In the genomic region with DNA sequence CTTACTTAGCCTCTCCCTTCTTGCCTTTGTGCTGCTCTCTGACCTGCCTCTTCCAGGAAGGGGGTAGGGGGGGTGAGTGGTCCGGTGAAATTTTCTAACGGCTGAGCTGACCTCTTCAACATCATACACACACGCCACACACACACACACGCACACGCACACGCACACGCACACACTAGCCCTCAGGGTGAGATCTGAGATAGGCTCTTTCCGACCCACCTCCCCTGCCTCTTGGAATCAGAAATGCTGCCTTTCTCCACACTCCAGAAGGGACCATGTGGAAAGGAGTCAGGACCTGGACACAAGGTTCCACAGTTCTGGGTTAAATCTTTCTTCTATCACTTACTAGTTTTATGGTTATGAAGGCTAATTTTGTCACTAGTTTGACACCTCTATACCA, we compare ENCODE assay signal across 14 mouse cellular contexts. TPM values are rescaled to one million over a fixed set of nuclear protein-coding genes. Genes with fewer than 3 reads are reported as not detected.
DNase-seq lines count a peak whose midpoint lies in the region; ATAC-seq lines count a peak whose summit lies in the region.
"Had no signal": no experiment of that assay in that cellular context is flagged by ENCODE, and none has a peak within 500 bp of the region (broad histone marks: within the 10 kb centered on the region; RNA-seq: fewer than 3 reads in every experiment).

No protein-coding gene starts in this region.

- no peaks in the 10 kb centered on the region for H3K27me3 ChIP-seq in neural tube, embryonic 11.5 days (ENCODE audit: control insufficient read depth, insufficient read depth, low read length)
- peaks cover 16% of the 10 kb centered on the region; the same call in 1 of the 2 replicates for H3K27me3 ChIP-seq in limb, embryonic 12.5 days
- peaks cover 12% of the 10 kb centered on the region for H3K27me3 ChIP-seq in liver, embryonic 11.5 days (replicated peaks; ENCODE audit: control insufficient read depth, insufficient read depth, low read length)
- H3K27me3 ChIP-seq: Patski had no signal

- H3K4me2 ChIP-seq in neural tube, embryonic 11.5 days (ENCODE audit: low read depth): no peak overlapping the region
- peak overlapping the region; percentile 50 for H3K4me2 ChIP-seq in limb, embryonic 12.5 days
- no peak overlapping the region for H3K4me2 ChIP-seq in liver, embryonic 11.5 days

- H3K9me3 ChIP-seq in neural tube, embryonic 11.5 days (ENCODE audit: control insufficient read depth, low read length): no peaks in the 10 kb centered on the region
- H3K9me3 ChIP-seq in limb, embryonic 12.5 days: no peaks in the 10 kb centered on the region
- no peaks in the 10 kb centered on the region for H3K9me3 ChIP-seq in liver, embryonic 11.5 days (ENCODE audit: control insufficient read depth, low read length)

- peak; percentile 49 for DNase-seq in embryo, embryonic 10.5 days (ENCODE audit: low spot score)
- DNase-seq in embryo, embryonic 10 days (ENCODE audit: low spot score): no peak
- DNase-seq in neural tube, embryonic 11.5 days (ENCODE audit: low spot score): no peak
- no peak for DNase-seq in neural tube, embryonic 10.5 days (ENCODE audit: extremely low spot score, low spot score)
- no peak for DNase-seq in liver, embryonic 11.5 days (ENCODE audit: low spot score)
- no peak for DNase-seq in adrenal gland, adult 2 months
- no peak for DNase-seq in right cerebral cortex, postnatal 4 days
- DNase-seq: liver, postnatal 0 days had no signal

- H3K4me3 ChIP-seq in neural tube, embryonic 11.5 days (ENCODE audit: low read depth, low read length): no peak overlapping the region
- H3K4me3 ChIP-seq in limb, embryonic 12.5 days (replicated peaks): no peak overlapping the region
- no peak overlapping the region for H3K4me3 ChIP-seq in liver, embryonic 11.5 days (ENCODE audit: low read depth, low read length)

- H3K27ac ChIP-seq in neural tube, embryonic 11.5 days (ENCODE audit: low read depth, low read length): no peak overlapping the region
- no peak overlapping the region for H3K27ac ChIP-seq in limb, embryonic 12.5 days
- H3K27ac ChIP-seq in liver, embryonic 11.5 days (ENCODE audit: low read depth, low read length): no peak overlapping the region
- H3K27ac ChIP-seq: layer of hippocampus, adult 2 months had no signal

- no peak overlapping the region for H3K9ac ChIP-seq in neural tube, embryonic 11.5 days (ENCODE audit: low read length)
- H3K9ac ChIP-seq in limb, embryonic 12.5 days (replicated peaks): no peak overlapping the region
- no peak overlapping the region for H3K9ac ChIP-seq in liver, embryonic 11.5 days (ENCODE audit: low read depth, low read length)
- H3K9ac ChIP-seq: liver, postnatal 0 days had no signal

- H3K4me1 ChIP-seq in neural tube, embryonic 11.5 days (ENCODE audit: control insufficient read depth, insufficient read depth, low read length): peaks cover 13% of the 10 kb centered on the region
- peaks cover 36% of the 10 kb centered on the region for H3K4me1 ChIP-seq in limb, embryonic 12.5 days (replicated peaks)
- H3K4me1 ChIP-seq in liver, embryonic 11.5 days (replicated peaks; ENCODE audit: control insufficient read depth, insufficient read depth, low read length): peaks cover 29% of the 10 kb centered on the region

- 32% methylated on average over 8 of the region's 8 CpGs for WGBS in neural tube, embryonic 11.5 days
- WGBS in limb, embryonic 12.5 days: 23% methylated on average over 8 of the region's 8 CpGs
- 29% methylated on average over 8 of the region's 8 CpGs for WGBS in liver, embryonic 11.5 days

- H3K36me3 ChIP-seq in neural tube, embryonic 11.5 days (ENCODE audit: control insufficient read depth, insufficient read depth, low read length): no peaks in the 10 kb centered on the region
- H3K36me3 ChIP-seq in limb, embryonic 12.5 days: no peaks in the 10 kb centered on the region
- H3K36me3 ChIP-seq in liver, embryonic 11.5 days (ENCODE audit: control insufficient read depth, insufficient read depth, low read length): no peaks in the 10 kb centered on the region

- ATAC-seq in neural tube, embryonic 11.5 days (ENCODE audit: insufficient read depth, low FRiP score, low TSS enrichment): 0 out of 2 replicates have a peak, but pooled peaks have one; percentile 29
- no peak for ATAC-seq in limb, embryonic 12.5 days (ENCODE audit: insufficient number of reproducible peaks, insufficient read depth, low FRiP score, low TSS enrichment, low read depth)
- no peak for ATAC-seq in liver, embryonic 11.5 days (replicated peaks; ENCODE audit: low FRiP score)
- ATAC-seq: liver, postnatal 0 days; Patski had no signal

RNA-seq across cellular contexts. Expression of gene F2rl1, which starts 8.6 kb away (rescaled TPM):
- not detected in 2 replicates for polyA plus RNA-seq in neural tube, embryonic 11.5 days (2014; fragmentation: Nextera tagmentation; extraction: Ambion mirVana)
- polyA plus RNA-seq in limb, embryonic 12.5 days (2016; fragmentation: Nextera tagmentation; extraction: Ambion mirVana): 0.08 and 0.11 TPM in 2 replicates
- polyA plus RNA-seq in liver, embryonic 11.5 days (2014; fragmentation: Nextera tagmentation; extraction: Ambion mirVana): 0.21 and 0.43 TPM in 2 replicates
- under 1 TPM; 0.17 to 0.20 TPM for total RNA-seq in adrenal gland, adult 2 months (2021)
- 0.12 and 0.28 TPM in 2 replicates for polyA plus RNA-seq in adrenal gland, adult 2 months (2012; rRNA removed)

RNA-seq across cellular contexts. Expression of gene S100z, which starts 55.1 kb away (rescaled TPM):
- not detected in 2 replicates for polyA plus RNA-seq in neural tube, embryonic 11.5 days (2014; fragmentation: Nextera tagmentation; extraction: Ambion mirVana)
- polyA plus RNA-seq in limb, embryonic 12.5 days (2016; fragmentation: Nextera tagmentation; extraction: Ambion mirVana): not detected in 2 replicates
- not detected in 2 replicates for polyA plus RNA-seq in liver, embryonic 11.5 days (2014; fragmentation: Nextera tagmentation; extraction: Ambion mirVana)
- not detected for total RNA-seq in adrenal gland, adult 2 months (2021)
- polyA plus RNA-seq in adrenal gland, adult 2 months (2012; rRNA removed): not detected in 2 replicates
- total RNA-seq: heart, adult 18-20 months; layer of hippocampus, adult 2 months; neutrophil, adult 5-6 weeks had no signal
- polyA plus RNA-seq: liver, postnatal 0 days; Patski; spleen, adult 2 months had no signal
